Mouse (Mus musculus): ENCODE measurements around the gene Npc1l1.
"Not testable (repeated sequence)": the region's sequence is repeated elsewhere in the genome, so short reads cannot be mapped to it uniquely, and the experiment has no call there.

Npc1l1 gene

GRCm38 (mm10) chr11:6230012-6230411 is at the start of gene Npc1l1:
TSS of gene Npc1l1 (minus strand) at chr11:6230143.
- no peak for DNase-seq (ENCODE audit: low read depth, low spot score)

GRCm38 (mm10) chr11:6276466-6276865 is 46.5 kb upstream of the Npc1l1 start:
- DNase-seq (ENCODE audit: low read depth, low spot score) = no peak

- no peak for DNase-seq (ENCODE audit: low read depth, low spot score)
Measured at GRCm38 (mm10) chr11:6275094-6275484, 45.1 kb upstream of the Npc1l1 start.

GRCm38 (mm10) chr11:6274387-6275093 is 44.6 kb upstream of the Npc1l1 start, which contains the start of gene Tmed4:
TSS of gene Tmed4 (minus strand) at chr11:6274870.
- DNase-seq (ENCODE audit: low read depth, low spot score) = peak; percentile 99

- DNase-seq (ENCODE audit: low read depth, low spot score) = no peak
Measured at GRCm38 (mm10) chr11:6273607-6274006, 43.7 kb upstream of the Npc1l1 start.

GRCm38 (mm10) chr11:6267320-6268254 is 37.6 kb upstream of the Npc1l1 start, which contains the start of gene Ddx56:
TSS of gene Ddx56 (minus strand) at chr11:6267772.
- peak; percentile 99 for DNase-seq (ENCODE audit: low read depth, low spot score)

- no peak for DNase-seq (ENCODE audit: low read depth, low spot score)
Measured at GRCm38 (mm10) chr11:6266621-6267020, 36.7 kb upstream of the Npc1l1 start.

GRCm38 (mm10) chr11:6261434-6262082 is 31.6 kb upstream of the Npc1l1 start:
- DNase-seq (ENCODE audit: low read depth, low spot score) = peak; percentile 84

GRCm38 (mm10) chr11:6259413-6259812 is 29.5 kb upstream of the Npc1l1 start:
- DNase-seq (ENCODE audit: low read depth, low spot score) = no peak

- DNase-seq (ENCODE audit: low read depth, low spot score) = no peak
Measured at GRCm38 (mm10) chr11:6256490-6257072, 26.6 kb upstream of the Npc1l1 start.

- not testable (repeated sequence) for DNase-seq (ENCODE audit: low read depth, low spot score)
Measured at GRCm38 (mm10) chr11:6254602-6255001, 24.7 kb upstream of the Npc1l1 start.

- DNase-seq (ENCODE audit: low read depth, low spot score) = no peak
Measured at GRCm38 (mm10) chr11:6252824-6253223, 22.9 kb upstream of the Npc1l1 start.

- no peak for DNase-seq (ENCODE audit: low read depth, low spot score)
Measured at GRCm38 (mm10) chr11:6252248-6252647, 22.3 kb upstream of the Npc1l1 start.

- peak; percentile 50 for DNase-seq (ENCODE audit: low read depth, low spot score)
Measured at GRCm38 (mm10) chr11:6244707-6245106, 14.8 kb upstream of the Npc1l1 start.

GRCm38 (mm10) chr11:6233025-6233424 is 3.1 kb upstream of the Npc1l1 start:
- DNase-seq (ENCODE audit: low read depth, low spot score) = no peak

- DNase-seq (ENCODE audit: low read depth, low spot score) = no peak
Measured at GRCm38 (mm10) chr11:6224541-6225229, 5.3 kb downstream of the Npc1l1 start.

GRCm38 (mm10) chr11:6222187-6222586 is 7.8 kb downstream of the Npc1l1 start:
- DNase-seq (ENCODE audit: low read depth, low spot score) = peak; percentile 37

- no peak for DNase-seq (ENCODE audit: low read depth, low spot score)
Measured at GRCm38 (mm10) chr11:6219967-6220366, 10.0 kb downstream of the Npc1l1 start.

GRCm38 (mm10) chr11:6218189-6218896 is 11.6 kb downstream of the Npc1l1 start:
- DNase-seq (ENCODE audit: low read depth, low spot score) = no peak

GRCm38 (mm10) chr11:6216834-6217233 is 13.1 kb downstream of the Npc1l1 start:
- no peak for DNase-seq (ENCODE audit: low read depth, low spot score)
